In the genomic region with DNA sequence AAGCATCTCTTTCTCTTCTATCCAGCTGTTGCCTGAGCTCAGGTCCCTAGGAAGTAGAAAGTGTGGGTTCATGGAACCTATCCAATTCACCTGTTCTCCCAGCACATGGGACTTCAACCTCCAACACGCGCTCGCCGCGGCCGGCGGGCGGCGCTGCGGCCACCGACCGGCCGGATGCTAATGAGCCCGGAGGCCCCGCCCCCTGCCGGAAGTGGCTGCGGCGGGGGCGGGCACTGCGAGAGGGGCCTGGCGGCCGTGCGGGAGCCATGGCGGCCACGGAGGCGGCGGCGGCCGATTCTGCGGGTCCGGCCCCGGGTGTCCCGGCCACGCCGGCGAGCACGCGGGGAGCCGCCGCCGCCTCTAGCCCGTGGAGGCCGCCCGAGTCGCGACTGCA, we compare ENCODE assay signal across 8 mouse cellular contexts. TPM values are rescaled to one million over a fixed set of nuclear protein-coding genes. Genes with fewer than 3 reads are reported as not detected.
DNase-seq lines count a peak whose midpoint lies in the region; ATAC-seq lines count a peak whose summit lies in the region.

A gene (plus strand): TSS at position 233 of the 394 bp plus-strand sequence.

- peak; percentile 82 for ATAC-seq in embryonic facial prominence, embryonic 12.5 days (ENCODE audit: insufficient number of reproducible peaks, insufficient read depth, low FRiP score, low TSS enrichment)
- ATAC-seq in limb, embryonic 12.5 days (ENCODE audit: insufficient number of reproducible peaks, insufficient read depth, low FRiP score, low TSS enrichment, low read depth), result peak; percentile 79
- peak; percentile 91 for ATAC-seq in midbrain, embryonic 14.5 days (ENCODE audit: low FRiP score, low TSS enrichment)

- peak within 1 kb of the TSS; percentile 94 for H3K4me2 ChIP-seq in embryonic facial prominence, embryonic 12.5 days (replicated peaks)
- peak within 1 kb of the TSS; percentile 95 for H3K4me2 ChIP-seq in limb, embryonic 12.5 days
- peak within 1 kb of the TSS; percentile 96 for H3K4me2 ChIP-seq in midbrain, embryonic 14.5 days (ENCODE audit: low read length)

- peak within 1 kb of the TSS; percentile 94 for H3K4me3 ChIP-seq in embryonic facial prominence, embryonic 12.5 days
- peak within 1 kb of the TSS; percentile 97 for H3K4me3 ChIP-seq in limb, embryonic 12.5 days (replicated peaks)
- H3K4me3 ChIP-seq in midbrain, embryonic 14.5 days (replicated peaks; ENCODE audit: low read depth, low read length), result peak within 1 kb of the TSS; percentile 99

- peak within 1 kb of the TSS; percentile 82 for H3K9ac ChIP-seq in embryonic facial prominence, embryonic 12.5 days
- H3K9ac ChIP-seq in limb, embryonic 12.5 days (replicated peaks), result peak within 1 kb of the TSS; percentile 87
- peak within 1 kb of the TSS; percentile 92 for H3K9ac ChIP-seq in midbrain, embryonic 14.5 days (replicated peaks; ENCODE audit: low read length)

- no peak within 1 kb of the TSS for H3K27ac ChIP-seq in embryonic facial prominence, embryonic 12.5 days
- no peak within 1 kb of the TSS for H3K27ac ChIP-seq in limb, embryonic 12.5 days
- H3K27ac ChIP-seq in midbrain, embryonic 14.5 days (replicated peaks; ENCODE audit: low read depth, low read length), result peak within 1 kb of the TSS; percentile 68

- peaks cover 12% of the 10 kb centered on the region for H3K4me1 ChIP-seq in embryonic facial prominence, embryonic 12.5 days
- peaks cover 13% of the 10 kb centered on the region for H3K4me1 ChIP-seq in limb, embryonic 12.5 days (replicated peaks)
- H3K4me1 ChIP-seq in midbrain, embryonic 14.5 days (ENCODE audit: control insufficient read depth, insufficient read depth, low read length), result peaks cover 15% of the 10 kb centered on the region

- peaks cover 11% of the 10 kb centered on the region for H3K36me3 ChIP-seq in embryonic facial prominence, embryonic 12.5 days
- peaks cover 9% of the 10 kb centered on the region; the same call in 1 of the 2 replicates for H3K36me3 ChIP-seq in limb, embryonic 12.5 days
- 0 out of 2 replicates have a peak, but pooled peaks cover 6% of the 10 kb centered on the region for H3K36me3 ChIP-seq in midbrain, embryonic 14.5 days (ENCODE audit: control insufficient read depth, insufficient read depth, low read length)

- no peaks in the 10 kb centered on the region for H3K27me3 ChIP-seq in embryonic facial prominence, embryonic 12.5 days
- H3K27me3 ChIP-seq in limb, embryonic 12.5 days, result no peaks in the 10 kb centered on the region
- no peaks in the 10 kb centered on the region for H3K27me3 ChIP-seq in midbrain, embryonic 14.5 days (ENCODE audit: control insufficient read depth, insufficient read depth, low read length)

- DNase-seq in 3T3-L1 (ENCODE audit: low read depth, low spot score), result peak; percentile 86
- DNase-seq in adrenal gland, postnatal 36 days, result peak; percentile 91 to 95
- DNase-seq in heart, adult 11 months, result peak; percentile 99
- DNase-seq in kidney, adult 11 months, result peak; percentile 87
- peak; percentile 97 for DNase-seq in midbrain, embryonic 14.5 days
- DNase-seq in spleen, adult 18-20 months, result peak; percentile 77 to 88

- H3K9me3 ChIP-seq in embryonic facial prominence, embryonic 12.5 days, result no peaks in the 10 kb centered on the region
- no peaks in the 10 kb centered on the region for H3K9me3 ChIP-seq in limb, embryonic 12.5 days
- H3K9me3 ChIP-seq in midbrain, embryonic 14.5 days (ENCODE audit: control insufficient read depth, low read length), result no peaks in the 10 kb centered on the region

- under 1% methylated on average over 46 of the region's 46 CpGs for WGBS in embryonic facial prominence, embryonic 12.5 days
- WGBS in limb, embryonic 12.5 days, result under 1% methylated on average over 46 of the region's 46 CpGs
- WGBS in midbrain, embryonic 14.5 days, result under 1% methylated on average over 28 of the region's 46 CpGs

RNA-seq across cellular contexts. Expression of the gene that starts here (rescaled TPM):
- 10 to 100 TPM; 23.1 to 24.4 TPM for total RNA-seq in adrenal gland, postnatal 36 days (2021)
- 12.5 and 12.6 TPM in 2 replicates for polyA plus RNA-seq in embryonic facial prominence, embryonic 12.5 days (2016; fragmentation: Nextera tagmentation; extraction: Ambion mirVana)
- polyA plus RNA-seq in limb, embryonic 12.5 days (2016; fragmentation: Nextera tagmentation; extraction: Ambion mirVana), result 11.7 and 12.5 TPM in 2 replicates
- polyA plus RNA-seq in midbrain, embryonic 14.5 days (2014; fragmentation: Nextera tagmentation; extraction: Ambion mirVana), result 21.2 and 26.3 TPM in 2 replicates
